Mouse (Mus musculus) C2C12 (cell line): ENCODE results near the gene Timp3.

ENCODE experiments used
- CTCF ChIP-seq: IDR thresholded peaks from one replicate; pipeline ENCODE4 v1.5.1; 2011; ENCODE audit not compliant: control insufficient read depth, insufficient read depth, insufficient read length
- MAX ChIP-seq: IDR thresholded peaks from one replicate; pipeline ENCODE4 v1.6.1; 2011; ENCODE audit warnings: mild to moderate bottlenecking, control low read depth
- USF1 ChIP-seq: IDR thresholded peaks from one replicate; pipeline ENCODE4 v1.6.1; 2011; ENCODE audit warnings: low read depth, mild to moderate bottlenecking, control low read depth, moderate library complexity

- TF ChIP-seq CTCF (no peak), USF1 (no peak), MAX (no peak)
These were observed 5.4 kb upstream of the Timp3 start for GRCm38 (mm10) chr10:86294599-86295365.
